Comparison of ENCODE assay signal across 23 mouse cellular contexts in the genomic region with DNA sequence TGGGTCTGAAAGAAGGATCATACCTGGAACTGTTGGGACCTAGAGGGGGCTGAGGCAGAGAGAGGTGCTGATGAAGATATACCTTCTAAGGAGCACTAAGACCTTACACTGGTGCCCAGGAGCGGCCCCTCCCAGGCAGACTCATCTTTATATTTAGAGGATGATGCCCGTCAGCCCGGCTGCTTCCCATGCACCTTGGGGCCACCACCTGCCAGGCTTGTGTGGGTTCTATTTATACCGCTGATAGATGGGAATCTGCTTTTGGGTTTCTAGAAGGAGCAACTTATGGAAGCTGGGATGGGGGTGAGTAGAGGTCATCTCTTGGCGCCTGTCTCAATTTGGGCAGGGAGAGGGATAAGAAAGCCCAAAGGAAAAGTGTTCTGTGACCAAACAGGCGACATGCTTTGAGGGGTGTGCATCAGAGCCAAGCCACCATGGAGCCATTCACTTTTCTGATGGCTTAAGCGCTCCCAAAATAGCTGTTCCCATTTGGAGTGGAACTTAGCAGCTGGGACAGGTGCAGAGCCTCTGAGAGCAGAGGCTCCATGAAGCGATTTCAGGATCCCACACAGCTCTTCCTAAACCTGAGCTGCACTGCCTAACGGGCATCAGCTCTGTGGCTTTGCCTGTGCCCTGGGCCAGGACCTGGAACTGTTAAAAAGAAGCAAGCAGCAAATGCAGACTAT. TPM values are rescaled to one million over a fixed set of nuclear protein-coding genes. Genes with fewer than 3 reads are reported as not detected.
DNase-seq lines count a peak whose midpoint lies in the region; ATAC-seq and TF ChIP-seq lines count a peak whose summit lies in the region.
"Had no signal": no experiment of that assay in that cellular context is flagged by ENCODE, and none has a peak within 500 bp of the region (broad histone marks: within the 10 kb centered on the region; RNA-seq: fewer than 3 reads in every experiment).

No protein-coding gene starts in this region.

- TF ChIP-seq EP300 in stomach, postnatal 0 days (optimal IDR thresholded peaks at IDR 0.05), result no peak

- intact Hi-C loops in left cerebral cortex, adult 2 months (cut with DNase I), result no loop called here
- intact Hi-C loops in left cerebral cortex, postnatal 4 days (cut with DNase I), result no loop called here
- intact Hi-C loops in gastrocnemius, postnatal 36 days (cut with DNase I), result loop anchor here (1.0 kb wide), 1 partner anchor 12 kb away; no protein-coding TSS in a partner anchor

- WGBS in cerebellum, adult 2 months, result 18% methylated on average over 9 of the region's 9 CpGs
- 63% methylated on average over 9 of the region's 9 CpGs for WGBS in stomach, postnatal 0 days

- TF ChIP-seq POLR2A in cerebellum, adult 2 months (IDR thresholded peaks at IDR 0.05; ENCODE audit: borderline replicate concordance, insufficient read depth, low read length), result no peak

- no peak for ATAC-seq in stomach, postnatal 0 days (ENCODE audit: low FRiP score, low TSS enrichment)
- ATAC-seq: activated CD4-positive, CD25-positive, alpha-beta regulatory T cell, adult 4 months; forebrain, embryonic 13.5 days; hindbrain, embryonic 16.5 days; midbrain, embryonic 15.5 days had no signal

- DNase-seq in cerebellum, adult 2 months, result peak; percentile 50 to 66
- DNase-seq in cerebellum, adult 11 months, result no peak
- DNase-seq in left cerebral cortex, adult 2 months (ENCODE audit: extremely low spot score in 1 of 2, low spot score in 2 of 2), result no peak
- no peak for DNase-seq in left cerebral cortex, postnatal 4 days
- DNase-seq in gastrocnemius, postnatal 36 days, result peak; percentile 44 to 52
- DNase-seq in retina, postnatal 1 day, result no peak
- no peak for DNase-seq in stomach, postnatal 0 days (ENCODE audit: low spot score)
- DNase-seq: adrenal gland, postnatal 10 days; kidney, adult 18-20 months; lung, adult 2 months; thymus, postnatal 36 days had no signal

- H3K9me3 ChIP-seq in stomach, postnatal 0 days (ENCODE audit: control insufficient read depth, low read length), result no peaks in the 10 kb centered on the region
- H3K9me3 ChIP-seq: forebrain, embryonic 13.5 days; G1E; midbrain, embryonic 15.5 days had no signal

- H3K4me1 ChIP-seq in cerebellum, adult 2 months (ENCODE audit: control insufficient read depth, insufficient read depth, low read length), result peaks cover 37% of the 10 kb centered on the region
- H3K4me1 ChIP-seq in stomach, postnatal 0 days (replicated peaks; ENCODE audit: control insufficient read depth, insufficient read depth), result no peaks in the 10 kb centered on the region; the same call in 1 of the 2 replicates

- no peaks in the 10 kb centered on the region; the same call in 1 of the 2 replicates for H3K36me3 ChIP-seq in stomach, postnatal 0 days (ENCODE audit: control insufficient read depth, insufficient read depth, low read length)

- no peak for TF ChIP-seq CTCF in cerebellum, adult 2 months (IDR thresholded peaks at IDR 0.05; ENCODE audit: borderline replicate concordance, insufficient read depth, low read depth, low read length)
- no peak for TF ChIP-seq CTCF in left cerebral cortex, adult 2 months (IDR thresholded peaks at IDR 0.05)
- TF ChIP-seq CTCF in stomach, postnatal 0 days (IDR thresholded peaks at IDR 0.05; ENCODE audit: low read depth), result no peak

- H3K27ac ChIP-seq in cerebellum, adult 2 months (ENCODE audit: insufficient read depth, low read length), result peak overlapping the region; percentile 36
- peak overlapping the region; percentile 28 for H3K27ac ChIP-seq in left cerebral cortex, adult 2 months
- H3K27ac ChIP-seq in stomach, postnatal 0 days (replicated peaks), result no peak overlapping the region
- H3K27ac ChIP-seq: forebrain, embryonic 13.5 days; kidney, postnatal 0 days; midbrain, embryonic 15.5 days had no signal

- no peak overlapping the region for H3K9ac ChIP-seq in stomach, postnatal 0 days (ENCODE audit: low read length)
- H3K9ac ChIP-seq: forebrain, embryonic 13.5 days; midbrain, embryonic 15.5 days had no signal

- no peak overlapping the region for H3K4me2 ChIP-seq in stomach, postnatal 0 days (replicated peaks; ENCODE audit: low read depth)
- H3K4me2 ChIP-seq: forebrain, embryonic 13.5 days; liver, embryonic 11.5 days; midbrain, embryonic 15.5 days had no signal

- H3K4me3 ChIP-seq in cerebellum, adult 2 months (replicated peaks; ENCODE audit: insufficient read depth, low read depth, low read length), result no peak overlapping the region
- H3K4me3 ChIP-seq in left cerebral cortex, adult 2 months, result no peak overlapping the region
- H3K4me3 ChIP-seq in stomach, postnatal 0 days (ENCODE audit: low read depth, low read length), result no peak overlapping the region
- H3K4me3 ChIP-seq: erythroblast, embryonic 14.5 days; forebrain, embryonic 13.5 days; megakaryocyte, embryonic 14.5 days; midbrain, embryonic 15.5 days had no signal

- no peaks in the 10 kb centered on the region for H3K27me3 ChIP-seq in cerebellum, adult 2 months (ENCODE audit: control insufficient read depth, insufficient read depth, low read length)
- peaks cover 9% of the 10 kb centered on the region for H3K27me3 ChIP-seq in stomach, postnatal 0 days (ENCODE audit: control insufficient read depth, insufficient read depth, low read length)

RNA-seq across cellular contexts. Expression of gene Acta1, which starts 1.3 kb away (rescaled TPM):
- 5.7 and 7.3 TPM in 2 replicates for polyA plus RNA-seq in cerebellum, adult 2 months (2012; rRNA removed)
- 10 to 100 TPM; 11.1 to 12.2 TPM for total RNA-seq in left cerebral cortex, adult 2 months (2021)
- 1 to 10 TPM; 5.5 to 7.1 TPM for total RNA-seq in left cerebral cortex, postnatal 4 days (2021)
- over 10,000 TPM; 54,633 to 61,739 TPM for total RNA-seq in gastrocnemius, postnatal 36 days (2021)
- 23.1 and 27.2 TPM in 2 replicates for polyA plus RNA-seq in stomach, postnatal 0 days (2015; fragmentation: Nextera tagmentation; extraction: Ambion mirVana)
- total RNA-seq: common myeloid progenitor, adult 5-6 weeks; G1E; hematopoietic stem cell, adult 5-6 weeks; neutrophil, adult 5-6 weeks had no signal

RNA-seq across cellular contexts. Expression of gene Ccsap, which starts 35.8 kb away (rescaled TPM):
- polyA plus RNA-seq in cerebellum, adult 2 months (2012; rRNA removed), result 19.6 and 23.5 TPM in 2 replicates
- 10 to 100 TPM; 65.9 to 75.4 TPM for total RNA-seq in left cerebral cortex, adult 2 months (2021)
- 10 to 100 TPM; 21.5 to 25.8 TPM for total RNA-seq in left cerebral cortex, postnatal 4 days (2021)
- total RNA-seq in gastrocnemius, postnatal 36 days (2021), result under 1 TPM; 0.54 to 0.66 TPM
- 0.91 and 1.2 TPM in 2 replicates for polyA plus RNA-seq in stomach, postnatal 0 days (2015; fragmentation: Nextera tagmentation; extraction: Ambion mirVana)

RNA-seq across cellular contexts. Expression of gene Nup133, which starts 53.2 kb away (rescaled TPM):
- 21.8 and 23.4 TPM in 2 replicates for polyA plus RNA-seq in cerebellum, adult 2 months (2012; rRNA removed)
- 10 to 100 TPM; 22.6 to 25.6 TPM for total RNA-seq in left cerebral cortex, adult 2 months (2021)
- total RNA-seq in left cerebral cortex, postnatal 4 days (2021), result 10 to 100 TPM; 27.6 to 28.9 TPM
- total RNA-seq in gastrocnemius, postnatal 36 days (2021), result 10 to 100 TPM in 1 of 2 experiments, 1 to 10 TPM in 1; 6.6 to 11.0 TPM
- 8.2 and 8.5 TPM in 2 replicates for polyA plus RNA-seq in stomach, postnatal 0 days (2015; fragmentation: Nextera tagmentation; extraction: Ambion mirVana)

Comparison
In these comparisons a context has a peak if more than half of its experiments do, and no peak if none do; other contexts are left out.
1. DNase-seq: peak in cerebellum, adult 2 months (2 of 2) and gastrocnemius, postnatal 36 days (2 of 2); none in cerebellum, adult 11 months (single experiment), left cerebral cortex, adult 2 months (0 of 2), left cerebral cortex, postnatal 4 days (single experiment), retina, postnatal 1 day (single experiment) and stomach, postnatal 0 days (single experiment).
2. RNA of gene Acta1, which starts 1.3 kb away (total RNA-seq): 54,633 to 61,739 TPM in gastrocnemius, postnatal 36 days; 11.1 to 12.2 TPM in left cerebral cortex, adult 2 months and 5.5 to 7.1 TPM in left cerebral cortex, postnatal 4 days; every median in the first group is over 1,000 times any median in the second.
3. RNA of gene Ccsap, which starts 35.8 kb away (total RNA-seq): 65.9 to 75.4 TPM in left cerebral cortex, adult 2 months and 21.5 to 25.8 TPM in left cerebral cortex, postnatal 4 days; 0.54 to 0.66 TPM in gastrocnemius, postnatal 36 days; every median in the first group is over 10 times any median in the second.